Mouse (Mus musculus) kidney, postnatal 0 days (tissue): ENCODE data around the gene Nccrp1. TPM values are rescaled to one million over a fixed set of nuclear protein-coding genes. Genes with fewer than 3 reads are reported as not detected.
A peak's percentile ranks its signal among the peaks of the same experiment; 100 is the strongest.
"Not testable (repeated sequence)": the region's sequence is repeated elsewhere in the genome, so short reads cannot be mapped to it uniquely, and the experiment has no call there.

Experiments
- ATAC-seq: fragments of 200-750 bp; cut with Nextera tagmentation; replicated peaks from 2 replicates; pipeline ENCODE4 v1.8.0; 2017; ENCODE audit warnings: low read depth, moderate number of reproducible peaks, moderate TSS enrichment, moderate library complexity; ENCODE audit not compliant: low FRiP score
- DNase-seq: peaks from one replicate; pipeline ENCODE4 v3.0.0-alpha.2; 2016; ENCODE audit warnings: low spot score
- H3K27ac ChIP-seq: fragments of 300-500 bp; sonication (generic); 2 replicates; pipeline ENCODE4 v1.5.1; 2014; ENCODE audit warnings: mild to moderate bottlenecking
- H3K27me3 ChIP-seq: fragments of 300-500 bp; sonication (generic); 2 replicates; pipeline ENCODE4 v1.6.1; 2014; ENCODE audit warnings: low read length, mixed read lengths; ENCODE audit not compliant: insufficient read depth
- H3K36me3 ChIP-seq: fragments of 300-500 bp; sonication (generic); 2 replicates; pipeline ENCODE4 v1.6.1; 2014; ENCODE audit warnings: low read length, mixed read lengths; ENCODE audit not compliant: insufficient read depth
- H3K4me1 ChIP-seq: fragments of 300-500 bp; sonication (generic); replicated peaks from 2 replicates; pipeline ENCODE4 v1.6.1; 2014; ENCODE audit warnings: antibody characterized with exemption, low read length, mixed read lengths; ENCODE audit not compliant: insufficient read depth
- H3K4me2 ChIP-seq: fragments of 300-500 bp; sonication (generic); 2 replicates; pipeline ENCODE4 v1.6.1; 2014; ENCODE audit warnings: mild to moderate bottlenecking, low read length, moderate library complexity, mixed read lengths
- H3K4me3 ChIP-seq: fragments of 300-500 bp; sonication (generic); replicated peaks from 2 replicates; pipeline ENCODE4 v1.5.1; 2014; ENCODE audit warnings: low read depth, low read length
- H3K9ac ChIP-seq: fragments of 300-500 bp; sonication (generic); 2 replicates; pipeline ENCODE4 v1.6.1; 2014; ENCODE audit warnings: low read depth, low read length
- H3K9me3 ChIP-seq: fragments of 300-500 bp; sonication (generic); replicated peaks from 2 replicates; pipeline ENCODE4 v1.6.1; 2016; ENCODE audit warnings: low read length, inconsistent platforms, mixed read lengths
- CTCF ChIP-seq: IDR thresholded peaks from 2 replicates; pipeline ENCODE4 v1.5.1; 2016; ENCODE audit warnings: antibody characterized with exemption, low read depth, mild to moderate bottlenecking, moderate library complexity
- WGBS: fragments of 180-500 bp; shearing (Covaris S2); extraction: QIAGEN DNeasy Blood & Tissue Kit; methylation state at CpG from one replicate; pipeline ENCODE4 v1.1.7; 2014; 5-methylcytosine and 5-hydroxymethylcytosine counted together
- microRNA-seq: library from miRNA; unstranded; fragments of <30 nt; microRNA quantifications from one replicate; pipeline ENCODE4, GENCODE M21; 2016
- polyA plus RNA-seq: library from polyadenylated mRNA; unstranded; fragments of >200 nt; fragmentation: Nextera tagmentation; extraction: Ambion mirVana; gene quantifications from 2 replicates; pipeline ENCODE4 v1.2.1, GENCODE M21; 2015

The Nccrp1 gene
- polyA plus RNA-seq, 1 experiment from 2014 or later = 7.3 TPM

DNA sequence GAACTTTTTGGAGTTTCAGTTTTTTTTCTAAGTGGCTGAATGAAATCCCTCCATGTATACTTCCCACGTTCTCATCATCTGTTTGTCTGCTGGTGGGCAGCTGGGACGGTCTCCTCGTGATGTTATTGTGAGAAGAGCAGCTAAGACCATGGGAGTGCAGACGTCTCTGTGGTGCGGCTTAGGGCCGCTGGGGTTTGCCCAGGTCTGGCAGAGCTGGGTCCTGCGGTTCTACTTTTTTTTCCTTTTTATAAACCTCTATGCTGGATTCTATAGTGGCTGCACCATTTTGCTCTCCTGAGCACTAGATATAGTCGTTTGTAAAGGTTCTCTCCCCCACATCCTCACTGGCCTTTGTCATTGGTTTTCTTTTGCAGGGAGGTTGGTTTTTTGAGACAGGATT, 35.6 kb downstream of the Nccrp1 start:
- Histone ChIP-seq H3K4me2 (no peak overlapping the region), H3K9me3 (no peaks in the 10 kb centered on the region), H3K4me1 (no peaks in the 10 kb centered on the region), H3K36me3 (no peaks in the 10 kb centered on the region), H3K27me3 (no peaks in the 10 kb centered on the region), H3K4me3 (no peak overlapping the region), H3K27ac (no peak overlapping the region), H3K9ac (no peak overlapping the region)
- no peak for DNase-seq
- 61% methylated on average over 8 of the region's 8 CpGs for WGBS
- TF ChIP-seq CTCF = no peak
- no peak for ATAC-seq

DNA sequence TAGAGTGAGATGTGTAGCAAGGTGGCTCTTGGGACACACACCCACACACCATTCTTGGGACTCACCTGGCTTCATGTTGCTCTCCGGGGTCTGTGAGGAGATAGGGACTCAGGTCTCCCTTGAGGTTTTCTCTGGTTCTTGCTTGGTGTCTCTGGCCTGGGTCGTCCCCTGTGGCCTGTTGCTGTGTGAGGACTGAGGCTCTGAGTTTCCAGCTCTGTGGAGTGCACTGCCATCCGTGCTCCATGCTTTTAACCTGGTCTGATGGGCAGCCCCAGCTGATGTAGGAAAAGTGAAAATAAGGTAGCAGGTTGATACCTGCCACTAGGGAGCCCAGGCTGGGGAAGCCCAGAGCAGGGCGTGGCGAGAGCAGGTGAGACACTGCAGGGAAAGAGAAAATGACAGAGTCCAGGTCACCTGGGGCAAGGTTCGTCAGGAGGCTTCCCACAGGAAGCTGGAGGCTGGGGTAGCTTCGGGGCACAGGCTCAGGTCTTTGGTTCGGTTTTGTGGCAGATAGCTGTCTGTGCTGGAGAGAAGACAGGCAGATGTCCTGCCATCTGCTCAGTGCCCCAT, 36.6 kb downstream of the Nccrp1 start, which contains the start of gene Ifnl2:
TSS of gene Ifnl2 (minus strand) at position 51 of the 570 bp plus-strand sequence.
- not testable (repeated sequence) for H3K9ac ChIP-seq, H3K4me2 ChIP-seq, H3K4me3 ChIP-seq, DNase-seq, H3K27me3 ChIP-seq, H3K36me3 ChIP-seq, H3K27ac ChIP-seq, H3K4me1 ChIP-seq, H3K9me3 ChIP-seq, ATAC-seq
- WGBS = 65% methylated on average over 8 of the region's 8 CpGs

DNA sequence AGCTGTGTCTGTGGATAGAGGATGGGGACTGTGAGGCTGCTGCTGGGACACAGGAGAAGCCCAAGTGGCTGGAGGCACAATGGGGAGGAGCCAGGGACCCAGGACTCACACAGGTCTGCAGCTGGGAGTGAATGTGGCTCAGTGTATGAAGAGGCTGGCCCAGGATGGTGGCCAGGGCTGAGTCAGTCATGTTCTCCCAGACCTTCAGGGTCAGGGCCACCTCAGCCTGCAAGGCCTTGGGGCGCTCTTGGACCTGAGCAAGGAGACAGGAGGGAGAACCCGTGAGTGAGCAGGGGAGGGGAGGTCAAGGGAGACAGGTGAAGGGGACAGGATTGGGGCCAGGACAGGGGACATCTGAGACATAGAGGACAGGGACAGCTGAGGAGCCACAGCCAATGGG, 37.9 kb downstream of the Nccrp1 start:
- H3K4me2 ChIP-seq, H3K4me3 ChIP-seq, H3K9me3 ChIP-seq, ATAC-seq, H3K27ac ChIP-seq, H3K36me3 ChIP-seq, H3K9ac ChIP-seq, H3K27me3 ChIP-seq, H3K4me1 ChIP-seq, DNase-seq: not testable (repeated sequence)
- 67% methylated on average over 2 of the region's 2 CpGs for WGBS

DNA sequence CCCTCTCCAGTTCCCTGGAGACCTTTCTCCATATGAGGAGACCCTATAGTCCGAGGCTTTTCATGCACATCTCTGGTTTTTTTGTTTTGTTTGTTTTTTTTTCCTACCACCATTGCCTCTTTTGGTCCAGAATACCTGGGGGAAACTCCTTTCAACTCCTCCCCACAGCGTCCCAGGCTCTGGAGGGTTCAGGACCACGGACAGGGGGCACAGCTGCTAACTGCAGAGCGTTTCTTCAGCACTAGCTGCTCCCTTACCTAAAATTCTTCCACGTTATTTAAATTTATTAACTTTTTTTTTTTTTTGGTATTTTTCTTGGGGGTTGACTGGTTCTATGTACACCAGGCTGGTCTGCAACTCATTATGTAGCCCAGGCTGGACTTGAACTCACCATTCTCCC, 41.5 kb downstream of the Nccrp1 start:
- ATAC-seq (no peak), DNase-seq (peak; percentile 43)
- H3K36me3 ChIP-seq = no peaks in the 10 kb centered on the region

DNA sequence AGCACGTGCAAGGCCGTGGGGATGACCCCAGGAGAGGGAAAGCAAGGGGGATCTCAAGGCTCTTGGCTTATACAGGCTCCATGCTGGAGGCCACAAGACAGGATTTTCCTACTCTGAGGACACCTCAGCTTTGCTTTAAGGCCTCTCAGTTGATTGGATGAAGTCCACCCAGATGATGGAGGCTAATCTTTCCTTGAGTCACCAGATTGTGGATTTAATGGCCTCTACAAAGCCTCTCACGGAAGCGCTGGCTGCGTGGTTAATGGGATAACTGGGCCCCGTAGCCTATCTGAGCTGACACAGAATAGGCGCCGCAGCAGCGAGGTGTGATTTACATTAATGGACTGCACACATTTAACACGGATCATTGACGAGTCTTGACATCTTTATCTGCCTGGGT, 51.6 kb downstream of the Nccrp1 start:
- Histone ChIP-seq H3K4me1 (no peaks in the 10 kb centered on the region), H3K27ac (no peak overlapping the region), H3K4me2 (no peak overlapping the region), H3K9ac (no peak overlapping the region), H3K4me3 (no peak overlapping the region), H3K36me3 (no peaks in the 10 kb centered on the region), H3K27me3 (no peaks in the 10 kb centered on the region), H3K9me3 (no peaks in the 10 kb centered on the region)
- TF ChIP-seq CTCF = no peak
- WGBS = 44% methylated on average over 11 of the region's 11 CpGs
- DNase-seq (no peak), ATAC-seq (no peak)

More for the DNA sequence above, 41.5 kb downstream of the Nccrp1 start:
- Histone ChIP-seq H3K27ac (no peak overlapping the region), H3K9ac (no peak overlapping the region), H3K4me3 (no peak overlapping the region), H3K9me3 (no peaks in the 10 kb centered on the region), H3K27me3 (no peaks in the 10 kb centered on the region), H3K4me1 (no peaks in the 10 kb centered on the region), H3K4me2 (no peak overlapping the region)
- WGBS = 4% methylated on average over 5 of the region's 5 CpGs
- no peak for TF ChIP-seq CTCF

Small RNA genes lying within 50 kb of the gene (microRNA-seq; reads per million reads assigned to microRNA genes)
- not detected for gene Mir7049

Other genes starting within 250 kb of the Nccrp1 start
- 0.43 and 0.45 TPM in 2 replicates for gene Dll3, start 245.0 kb downstream of the Nccrp1 start, polyA plus RNA-seq
- gene Timm50, start 235.2 kb downstream of the Nccrp1 start, polyA plus RNA-seq = 117 and 122 TPM in 2 replicates
- 53.4 and 59.8 TPM in 2 replicates for gene Supt5, start 208.5 kb downstream of the Nccrp1 start, polyA plus RNA-seq
- gene Rps16, start 196.6 kb downstream of the Nccrp1 start, polyA plus RNA-seq = 1,088 and 1,198 TPM in 2 replicates
- gene Plekhg2, start 174.7 kb downstream of the Nccrp1 start, polyA plus RNA-seq = 29.9 and 33.3 TPM in 2 replicates
- 18.6 and 19.6 TPM in 2 replicates for gene Zfp36, start 167.0 kb downstream of the Nccrp1 start, polyA plus RNA-seq
- gene Med29, start 154.5 kb downstream of the Nccrp1 start, polyA plus RNA-seq = 44.6 and 47.8 TPM in 2 replicates
- 60.2 and 70.3 TPM in 2 replicates for gene Paf1, start 154.3 kb downstream of the Nccrp1 start, polyA plus RNA-seq
- gene Gmfg, start 109.8 kb downstream of the Nccrp1 start, polyA plus RNA-seq = 19.5 and 23.8 TPM in 2 replicates
- 2.1 and 2.8 TPM in 2 replicates for gene Lrfn1, start 95.3 kb downstream of the Nccrp1 start, polyA plus RNA-seq
- not detected in 2 replicates for gene Ifnl2, start 36.8 kb downstream of the Nccrp1 start, polyA plus RNA-seq
- gene Ifnl3, start 24.4 kb downstream of the Nccrp1 start, polyA plus RNA-seq = not detected in 2 replicates
- 0.27 and 0.45 TPM in 2 replicates for gene Sycn, start 6.4 kb downstream of the Nccrp1 start, polyA plus RNA-seq
- gene Samd4b, start 50.9 kb upstream of the Nccrp1 start, polyA plus RNA-seq = 18.4 and 19.5 TPM in 2 replicates
- gene Pak4, start 50.9 kb upstream of the Nccrp1 start, polyA plus RNA-seq = 33.5 and 36.6 TPM in 2 replicates
- not detected in 2 replicates for gene Acp7, start 84.1 kb upstream of the Nccrp1 start, polyA plus RNA-seq
- 3.9 and 4.1 TPM in 2 replicates for gene Fbxo27, start 145.6 kb upstream of the Nccrp1 start, polyA plus RNA-seq
- gene Fbxo17, start 169.6 kb upstream of the Nccrp1 start, polyA plus RNA-seq = 7.0 and 8.0 TPM in 2 replicates
- gene Mrps12, start 194.6 kb upstream of the Nccrp1 start, polyA plus RNA-seq = 143 and 151 TPM in 2 replicates
- gene Sars2, start 194.7 kb upstream of the Nccrp1 start, polyA plus RNA-seq = 20.2 and 21.5 TPM in 2 replicates
- not detected in 2 replicates for gene Ccer2, start 208.9 kb upstream of the Nccrp1 start, polyA plus RNA-seq
- gene Sirt2, start 219.5 kb upstream of the Nccrp1 start, polyA plus RNA-seq = 54.1 and 60.2 TPM in 2 replicates
- gene Nfkbib, start 220.3 kb upstream of the Nccrp1 start, polyA plus RNA-seq = 42.2 and 43.7 TPM in 2 replicates
- 5.2 and 6.3 TPM in 2 replicates for gene Rinl, start 241.7 kb upstream of the Nccrp1 start, polyA plus RNA-seq